Mouse (Mus musculus) forebrain, embryonic 10.5 days (tissue): ENCODE results near the gene Ints11. TPM values are rescaled to one million over a fixed set of nuclear protein-coding genes. Genes with fewer than 3 reads are reported as not detected.

Source experiments
- DNase-seq: peaks from one replicate; pipeline ENCODE4 v3.0.0-alpha.2; 2017; ENCODE audit warnings: low spot score; ENCODE audit errors: extremely low spot score
- H3K27ac ChIP-seq: fragments of 300-500 bp; sonication (generic); 2 replicates; pipeline ENCODE4 v1.5.1; 2016; ENCODE audit warnings: mild to moderate bottlenecking
- H3K27me3 ChIP-seq: fragments of 300-500 bp; sonication (generic); 2 replicates; pipeline ENCODE4 v1.6.1; 2016; ENCODE audit warnings: mild to moderate bottlenecking; ENCODE audit not compliant: poor library complexity, severe bottlenecking
- H3K36me3 ChIP-seq: fragments of 300-500 bp; sonication (generic); replicated peaks from 2 replicates; pipeline ENCODE4 v1.6.1; 2016; ENCODE audit warnings: mild to moderate bottlenecking, moderate library complexity
- H3K4me1 ChIP-seq: fragments of 300-500 bp; sonication (generic); 2 replicates; pipeline ENCODE4 v1.6.1; 2016
- H3K4me3 ChIP-seq: fragments of 300-500 bp; sonication (generic); 2 replicates; pipeline ENCODE4 v1.5.1; 2016; ENCODE audit warnings: mild to moderate bottlenecking, moderate library complexity
- H3K9me3 ChIP-seq: fragments of 300-500 bp; sonication (generic); 2 replicates; pipeline ENCODE4 v1.6.1; 2016; ENCODE audit warnings: mild to moderate bottlenecking, moderate library complexity
- WGBS: fragments of 180-500 bp; shearing (Covaris S2); methylation state at CpG from one replicate; pipeline ENCODE4 v1.1.7; 2016; 5-methylcytosine and 5-hydroxymethylcytosine counted together
- polyA plus RNA-seq: library from polyadenylated mRNA; unstranded; fragments of >200 nt; fragmentation: Nextera tagmentation; extraction: Ambion mirVana; gene quantifications from 2 replicates; pipeline ENCODE4 v1.2.1, GENCODE M21; 2016

Ints11 gene
- polyA plus RNA-seq, 1 experiment from 2014 or later, result 120 TPM

DNA sequence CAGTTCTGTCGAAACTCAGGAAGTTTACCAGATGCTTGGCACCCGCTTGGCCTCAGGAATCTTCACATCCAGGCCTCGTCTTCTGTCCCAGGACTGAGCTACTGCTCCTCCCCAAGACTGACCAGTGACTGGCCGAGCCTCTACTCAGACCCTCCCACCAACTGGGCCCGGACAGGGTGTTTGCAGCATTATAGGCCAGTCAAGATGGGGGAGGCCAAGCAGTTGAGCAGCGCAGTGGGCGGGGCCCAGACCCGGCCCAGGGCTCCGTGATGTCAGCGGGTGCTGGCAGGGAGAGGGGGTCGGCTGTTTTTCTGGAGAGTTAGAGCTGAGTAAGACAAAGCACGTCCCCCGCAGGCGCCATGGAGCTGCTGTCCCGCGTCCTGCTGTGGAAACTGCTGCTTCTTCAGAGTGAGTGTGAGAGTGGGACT, 29.8 kb upstream of the Ints11 start, which contains the start of gene Mxra8:
Gene Mxra8 (plus strand): TSS at position 198 of the 428 bp plus-strand sequence.
- Histone ChIP-seq H3K27ac (peak within 1 kb of the TSS; percentile 85), H3K9me3 (no peaks in the 10 kb centered on the region; the same call in 1 of the 2 replicates)

DNA sequence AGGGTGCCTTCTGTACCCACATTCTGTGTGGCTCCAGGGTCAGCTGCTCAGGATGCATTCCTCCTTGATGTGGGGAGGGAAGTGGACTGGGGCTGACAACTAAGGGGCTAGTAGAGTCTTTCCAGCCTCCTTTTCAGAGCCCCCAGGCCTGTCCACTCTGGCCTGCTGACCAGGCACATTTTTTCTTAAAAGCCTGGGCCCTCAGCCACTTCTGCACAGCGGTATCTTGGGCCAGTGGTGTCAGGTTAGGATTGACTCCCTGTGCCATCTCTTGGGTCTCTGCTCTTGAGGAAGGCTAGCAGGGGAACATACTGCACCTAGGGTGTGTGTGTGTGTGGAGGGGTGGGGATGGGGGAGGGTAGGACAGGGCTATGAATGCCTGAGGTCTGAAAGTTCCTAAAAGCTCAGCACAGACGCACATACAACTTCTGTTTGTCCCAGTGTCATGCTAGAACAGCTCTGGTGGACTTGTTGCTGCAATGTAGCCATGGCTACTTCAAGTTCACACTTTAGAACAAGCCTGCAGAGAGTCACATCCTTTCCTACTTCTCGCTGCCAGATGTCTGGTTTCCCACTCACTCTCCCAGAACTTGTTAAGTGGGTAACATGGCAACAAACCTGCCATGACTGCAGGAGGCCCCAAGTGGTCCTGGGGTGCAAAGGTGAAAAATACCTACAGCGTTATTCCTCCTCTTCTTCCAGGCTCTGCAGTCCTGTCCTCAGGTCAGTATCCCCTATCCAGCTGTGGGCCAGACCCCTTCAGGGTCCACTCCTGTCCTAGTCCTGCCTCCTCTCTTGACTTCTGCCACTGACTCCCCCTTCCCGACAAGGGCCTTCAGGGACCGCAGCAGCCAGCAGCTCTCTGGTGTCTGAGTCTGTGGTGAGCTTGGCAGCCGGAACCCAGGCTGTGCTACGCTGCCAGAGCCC, 29.0 kb upstream of the Ints11 start:
- peaks cover 30% of the 10 kb centered on the region for H3K27me3 ChIP-seq
- no peak for DNase-seq
- peaks cover 42% of the 10 kb centered on the region for H3K4me1 ChIP-seq
- H3K36me3 ChIP-seq, result peaks cover 24% of the 10 kb centered on the region
- no peaks in the 10 kb centered on the region; the same call in 1 of the 2 replicates for H3K9me3 ChIP-seq
- 7% methylated on average over 8 of the region's 8 CpGs for WGBS
- H3K4me3 ChIP-seq, result peak overlapping the region; percentile 56
- H3K27ac ChIP-seq, result peak overlapping the region; percentile 85

More for the DNA sequence above, 29.8 kb upstream of the Ints11 start, which contains the start of gene Mxra8:
- under 1% methylated on average over 16 of the region's 16 CpGs for WGBS
- H3K36me3 ChIP-seq, result peaks cover 24% of the 10 kb centered on the region
- H3K4me1 ChIP-seq, result peaks cover 42% of the 10 kb centered on the region
- peak within 1 kb of the TSS; percentile 56 for H3K4me3 ChIP-seq
- H3K27me3 ChIP-seq, result peaks cover 30% of the 10 kb centered on the region
- DNase-seq, result peak; percentile 83

DNA sequence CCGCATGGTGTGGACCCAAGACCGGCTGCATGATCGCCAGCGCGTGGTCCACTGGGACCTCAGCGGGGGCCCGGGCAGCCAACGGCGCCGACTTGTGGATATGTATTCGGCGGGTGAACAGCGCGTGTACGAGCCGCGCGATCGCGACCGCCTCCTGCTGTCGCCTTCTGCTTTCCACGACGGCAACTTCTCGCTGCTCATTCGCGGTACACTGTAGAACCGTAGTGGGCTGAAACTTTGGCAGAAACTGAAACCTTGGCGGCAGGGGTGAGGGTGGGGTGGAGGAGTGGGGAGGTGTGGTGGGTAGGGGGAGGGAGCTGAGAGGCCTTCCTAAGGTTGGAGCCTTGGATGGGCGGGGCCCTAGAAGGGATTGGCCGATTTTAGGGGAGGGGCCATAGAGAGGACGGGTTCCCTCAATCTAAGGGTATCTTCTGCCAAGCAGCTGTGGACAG, 28.3 kb upstream of the Ints11 start:
- H3K4me1 ChIP-seq, result peaks cover 42% of the 10 kb centered on the region
- H3K27me3 ChIP-seq, result peaks cover 30% of the 10 kb centered on the region
- peaks cover 24% of the 10 kb centered on the region for H3K36me3 ChIP-seq
- under 1% methylated on average over 32 of the region's 32 CpGs for WGBS
- peak; percentile 55 for DNase-seq
- peak overlapping the region; percentile 73 for H3K27ac ChIP-seq
- peak overlapping the region; percentile 56 for H3K4me3 ChIP-seq
- H3K9me3 ChIP-seq, result no peaks in the 10 kb centered on the region; the same call in 1 of the 2 replicates

DNA sequence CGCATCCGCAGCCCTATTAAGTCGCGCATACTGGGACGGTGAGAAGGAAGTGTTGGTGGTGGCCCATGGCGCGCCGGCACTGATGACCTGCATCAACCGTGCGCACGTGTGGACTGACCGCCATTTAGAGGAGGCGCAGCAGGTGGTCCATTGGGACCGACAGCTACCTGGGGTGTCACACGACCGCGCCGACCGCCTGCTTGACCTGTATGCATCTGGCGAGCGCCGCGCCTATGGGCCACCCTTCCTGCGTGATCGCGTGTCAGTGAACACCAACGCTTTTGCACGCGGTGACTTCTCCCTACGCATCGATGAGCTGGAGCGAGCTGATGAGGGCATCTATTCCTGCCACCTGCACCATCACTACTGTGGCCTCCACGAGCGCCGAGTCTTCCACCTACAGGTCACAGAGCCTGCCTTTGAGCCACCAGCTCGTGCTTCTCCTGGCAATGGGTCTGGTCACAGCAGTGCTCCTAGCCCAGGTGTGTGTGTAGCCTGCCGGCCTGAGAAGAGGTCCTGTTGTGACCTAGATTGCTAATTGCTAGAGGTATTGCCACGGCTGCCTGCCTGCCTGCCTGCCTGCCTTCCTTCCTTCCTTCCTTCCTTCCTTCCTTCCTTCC, 27.6 kb upstream of the Ints11 start:
- peaks cover 48% of the 10 kb centered on the region for H3K4me1 ChIP-seq
- peaks cover 30% of the 10 kb centered on the region for H3K27me3 ChIP-seq
- DNase-seq, result no peak
- H3K36me3 ChIP-seq, result peaks cover 24% of the 10 kb centered on the region
- 0 out of 2 replicates have a peak overlapping the region, but pooled peaks have one; percentile 73 for H3K27ac ChIP-seq
- peak overlapping the region; percentile 56 for H3K4me3 ChIP-seq
- H3K9me3 ChIP-seq, result no peaks in the 10 kb centered on the region; the same call in 1 of the 2 replicates
- 35% methylated on average over 38 of the region's 38 CpGs for WGBS

DNA sequence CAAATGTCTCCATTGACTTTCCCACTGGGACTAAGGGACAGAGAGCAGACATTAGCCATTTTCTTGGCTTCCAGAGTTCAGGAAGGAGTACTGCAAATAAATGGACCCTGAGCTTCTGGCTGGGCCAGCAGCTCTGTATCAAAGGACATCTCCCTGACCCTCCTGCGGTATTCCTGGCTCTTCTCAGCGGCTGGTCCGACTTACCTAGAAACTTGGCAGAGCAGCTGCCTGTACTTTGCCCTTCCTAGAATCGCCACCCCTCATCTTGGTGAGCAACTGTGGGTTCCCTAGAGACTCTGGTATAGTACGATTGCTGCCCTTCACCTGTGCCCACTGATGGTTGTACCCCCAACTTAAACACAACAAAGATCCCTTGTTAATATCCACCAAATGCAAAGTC, 26.1 kb upstream of the Ints11 start:
- H3K9me3 ChIP-seq, result no peaks in the 10 kb centered on the region
- no peak overlapping the region for H3K27ac ChIP-seq
- H3K36me3 ChIP-seq, result peaks cover 24% of the 10 kb centered on the region
- H3K4me1 ChIP-seq, result peaks cover 52% of the 10 kb centered on the region
- H3K27me3 ChIP-seq, result peaks cover 30% of the 10 kb centered on the region
- WGBS, result 91% methylated on average over 5 of the region's 5 CpGs
- no peak overlapping the region for H3K4me3 ChIP-seq
- DNase-seq, result no peak

DNA sequence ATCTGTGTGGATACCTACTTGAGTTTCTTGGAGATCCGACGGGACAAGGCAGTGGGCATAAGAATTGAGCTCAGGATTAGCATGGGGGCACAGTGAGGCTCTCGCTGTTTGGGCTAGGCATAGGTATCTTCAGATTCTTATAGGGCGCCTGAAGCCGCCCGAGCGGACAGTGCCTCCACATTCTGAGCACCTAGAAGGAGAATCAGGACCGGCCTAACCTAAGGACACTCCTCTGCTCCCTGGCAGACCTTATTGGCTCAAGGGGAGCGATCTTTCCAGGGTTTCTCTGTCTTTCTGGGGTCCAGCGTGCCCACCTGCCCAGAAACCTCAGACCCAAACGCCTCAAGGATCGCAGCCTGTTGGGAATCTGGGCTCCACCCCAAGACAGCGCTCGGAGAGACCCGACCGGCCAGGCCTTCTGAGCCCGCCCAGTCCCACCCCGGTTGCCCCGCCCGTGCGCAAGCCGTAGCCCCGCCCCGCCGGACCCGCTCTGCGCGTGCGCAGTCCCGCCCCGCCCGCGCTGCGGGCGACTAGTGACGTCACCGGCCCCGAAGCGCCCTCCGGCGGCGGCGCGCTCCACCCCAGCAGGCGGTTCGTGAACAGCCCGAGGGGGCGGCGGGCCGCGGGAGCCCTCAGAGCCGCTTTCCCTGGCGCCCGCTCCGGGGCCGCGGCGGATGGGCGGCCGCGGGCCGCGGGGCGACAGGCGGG, 22.3 kb upstream of the Ints11 start, which contains the start of gene Dvl1:
Gene Dvl1 (plus strand): TSS at position 532 of the 708 bp plus-strand sequence.
- no peaks in the 10 kb centered on the region for H3K9me3 ChIP-seq
- H3K27ac ChIP-seq, result peak within 1 kb of the TSS; percentile 90
- H3K27me3 ChIP-seq, result peaks cover 9% of the 10 kb centered on the region
- H3K4me3 ChIP-seq, result peak within 1 kb of the TSS; percentile 88
- peaks cover 33% of the 10 kb centered on the region for H3K36me3 ChIP-seq
- DNase-seq, result peak; percentile 90
- WGBS, result 2% methylated on average over 65 of the region's 65 CpGs
- H3K4me1 ChIP-seq, result peaks cover 40% of the 10 kb centered on the region

DNA sequence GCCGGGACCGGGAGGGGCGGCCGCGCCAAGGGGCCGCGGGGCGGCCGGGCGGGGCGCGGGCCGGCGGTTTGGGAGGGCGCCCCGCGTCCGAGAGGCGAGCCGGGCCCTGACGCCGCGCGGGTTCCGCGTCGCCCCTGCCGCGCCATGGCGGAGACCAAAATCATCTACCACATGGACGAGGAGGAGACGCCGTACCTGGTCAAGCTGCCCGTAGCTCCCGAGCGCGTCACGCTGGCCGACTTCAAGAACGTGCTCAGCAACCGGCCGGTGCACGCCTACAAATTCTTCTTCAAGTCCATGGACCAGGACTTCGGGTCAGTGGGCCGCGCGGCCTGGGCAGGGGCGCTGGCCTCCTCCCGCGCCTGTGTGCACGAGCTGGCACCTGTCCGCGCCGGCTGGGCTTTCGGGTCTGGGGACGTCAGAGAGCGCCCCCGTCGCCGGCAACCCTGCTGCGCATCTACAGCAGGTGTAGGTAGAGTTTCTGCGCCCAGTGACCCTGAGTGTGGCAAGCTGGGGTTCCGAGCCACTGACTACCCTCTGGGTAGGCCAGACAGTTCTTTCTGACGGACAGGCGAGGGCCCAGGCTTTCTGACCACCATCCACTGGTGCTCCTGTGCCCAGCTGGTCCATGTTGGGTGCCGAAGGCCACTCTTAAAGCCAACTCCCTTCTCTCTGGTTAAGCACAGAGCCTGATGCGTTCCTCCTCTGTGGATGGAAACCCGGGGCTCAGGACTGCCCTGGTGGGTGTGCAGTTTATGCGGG, 21.6 kb upstream of the Ints11 start:
- peaks cover 30% of the 10 kb centered on the region for H3K36me3 ChIP-seq
- peak overlapping the region; percentile 88 for H3K4me3 ChIP-seq
- peak; percentile 63 for DNase-seq
- H3K4me1 ChIP-seq, result peaks cover 40% of the 10 kb centered on the region
- 2% methylated on average over 69 of the region's 69 CpGs for WGBS
- H3K27me3 ChIP-seq, result peaks cover 1% of the 10 kb centered on the region
- no peaks in the 10 kb centered on the region for H3K9me3 ChIP-seq
- H3K27ac ChIP-seq, result peak overlapping the region; percentile 90

DNA sequence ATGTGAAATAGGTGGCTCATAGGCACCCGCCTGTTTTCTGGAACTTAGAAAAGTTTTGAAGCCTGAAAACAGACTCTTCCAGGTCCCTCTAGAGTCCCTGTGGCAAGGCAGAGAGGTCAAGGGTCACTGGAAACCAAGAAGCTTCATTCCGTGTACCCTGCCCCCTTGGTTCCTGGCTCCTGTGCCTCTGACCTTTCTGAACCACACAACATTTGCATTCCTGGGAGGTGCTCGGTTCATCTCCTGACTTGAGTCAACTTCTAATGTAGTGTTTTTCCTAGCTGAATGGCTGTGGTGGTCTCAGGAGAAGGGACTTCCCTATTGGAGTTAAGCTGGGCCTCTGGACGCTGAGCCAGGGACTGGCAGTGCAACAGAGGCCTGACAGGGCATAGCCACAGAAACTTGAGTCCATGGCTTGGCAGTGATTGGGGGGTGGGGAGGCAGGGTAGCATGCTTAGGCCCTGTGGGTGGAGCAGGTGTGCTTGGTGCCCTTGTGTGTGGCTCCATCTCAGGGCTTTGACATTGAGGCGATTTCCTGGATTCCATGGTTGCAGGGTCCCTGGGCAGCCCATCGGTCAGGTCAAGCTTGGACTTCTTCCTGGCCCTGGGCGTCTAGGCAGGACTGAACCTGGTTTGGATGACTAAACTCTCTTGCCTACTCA, 20.8 kb upstream of the Ints11 start:
- Histone ChIP-seq H3K4me1 (peaks cover 40% of the 10 kb centered on the region), H3K27ac (peak overlapping the region; percentile 90), H3K4me3 (peak overlapping the region; percentile 88), H3K9me3 (no peaks in the 10 kb centered on the region), H3K27me3 (no peaks in the 10 kb centered on the region), H3K36me3 (peaks cover 30% of the 10 kb centered on the region)
- no peak for DNase-seq
- WGBS, result 58% methylated on average over 7 of the region's 7 CpGs

DNA sequence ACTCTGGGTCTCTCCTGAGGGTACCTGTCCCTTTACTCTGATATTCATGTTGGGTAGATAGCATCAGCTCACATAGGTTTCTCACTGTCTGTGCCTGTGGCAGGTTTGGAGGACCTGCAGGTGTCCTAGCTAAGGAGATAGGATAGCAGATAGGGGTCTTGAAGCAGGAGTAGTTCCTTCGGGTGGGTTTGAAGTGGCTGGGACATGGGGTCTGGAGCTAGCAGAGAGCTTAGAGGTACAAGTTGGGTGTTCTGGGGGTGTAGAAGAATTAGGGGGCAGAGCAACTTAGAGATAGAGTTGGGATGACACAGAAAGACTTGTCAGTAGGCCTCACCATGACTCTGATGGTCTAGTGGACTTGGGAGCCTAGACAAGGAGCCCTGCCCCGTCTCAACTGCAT, 20.0 kb upstream of the Ints11 start:
- no peaks in the 10 kb centered on the region for H3K9me3 ChIP-seq
- no peak overlapping the region for H3K27ac ChIP-seq
- no peak for DNase-seq
- 88% methylated on average over 2 of the region's 2 CpGs for WGBS
- H3K27me3 ChIP-seq, result no peaks in the 10 kb centered on the region
- H3K36me3 ChIP-seq, result peaks cover 33% of the 10 kb centered on the region
- H3K4me3 ChIP-seq, result peak overlapping the region; percentile 88; the same call in 1 of the 2 replicates
- peaks cover 40% of the 10 kb centered on the region for H3K4me1 ChIP-seq

DNA sequence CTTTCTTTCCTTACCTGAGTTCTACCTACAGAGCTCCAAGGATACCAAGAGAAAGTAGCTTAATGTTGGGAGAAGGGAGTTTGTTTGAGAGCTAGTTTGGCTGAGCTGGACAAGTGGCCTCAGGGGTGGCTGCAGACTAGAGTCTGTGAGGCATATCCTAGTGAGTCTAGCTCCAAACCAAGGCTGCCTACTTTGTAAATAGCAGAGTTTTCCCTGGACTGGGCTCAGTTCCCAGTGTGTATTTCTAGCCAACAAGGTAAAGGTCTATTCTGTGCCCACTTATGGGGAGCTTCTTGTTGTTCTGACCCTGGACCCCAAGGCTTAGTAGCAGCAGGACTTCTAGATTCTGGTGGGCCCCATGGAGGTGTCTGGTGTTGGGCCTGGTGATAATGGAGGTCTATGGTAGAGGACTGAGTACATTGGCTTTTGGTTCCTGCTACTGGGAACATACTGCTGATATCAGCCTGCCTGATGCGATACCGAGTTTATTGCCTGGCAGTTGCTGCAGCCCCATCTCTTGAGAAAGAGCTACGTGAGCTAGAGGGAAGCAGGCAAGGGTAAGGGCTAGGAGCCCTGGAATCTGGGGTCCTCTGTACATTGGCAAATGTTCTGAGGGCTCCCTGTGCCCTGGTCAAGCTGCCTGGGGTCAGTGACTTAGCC, 19.4 kb upstream of the Ints11 start:
- 92% methylated on average over 3 of the region's 3 CpGs for WGBS
- Histone ChIP-seq H3K9me3 (no peaks in the 10 kb centered on the region), H3K36me3 (peaks cover 38% of the 10 kb centered on the region), H3K27ac (no peak overlapping the region), H3K27me3 (no peaks in the 10 kb centered on the region), H3K4me1 (peaks cover 40% of the 10 kb centered on the region), H3K4me3 (peak overlapping the region; percentile 6; the same call in 1 of the 2 replicates)
- DNase-seq, result no peak

DNA sequence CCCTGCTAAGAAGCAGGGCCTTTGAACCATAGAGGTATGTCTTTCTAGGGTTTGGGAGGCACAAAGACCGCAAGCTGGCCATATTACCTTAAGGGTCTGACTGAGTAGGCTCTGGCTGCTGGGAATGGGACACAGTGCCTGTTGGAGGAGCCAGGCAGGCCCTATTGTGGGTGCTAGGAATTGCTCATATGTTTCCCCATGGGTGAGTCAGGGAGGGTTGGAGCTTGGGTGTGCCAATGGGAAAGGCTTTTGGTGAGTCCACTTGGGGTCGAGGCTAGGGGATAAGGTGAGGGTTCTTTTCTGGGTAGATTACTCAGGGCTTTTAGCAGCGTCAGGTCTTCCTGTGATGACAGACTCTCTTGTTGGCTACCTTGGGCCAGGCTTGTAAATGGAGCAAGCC, 18.0 kb upstream of the Ints11 start:
- Histone ChIP-seq H3K9me3 (no peaks in the 10 kb centered on the region), H3K4me3 (no peak overlapping the region), H3K36me3 (peaks cover 53% of the 10 kb centered on the region), H3K27ac (no peak overlapping the region), H3K4me1 (peaks cover 39% of the 10 kb centered on the region), H3K27me3 (no peaks in the 10 kb centered on the region)
- DNase-seq, result no peak
- WGBS, result 94% methylated on average over 3 of the region's 3 CpGs
